Mouse (Mus musculus): ENCODE results near the gene Avil.
"Not testable (repeated sequence)": the region's sequence is repeated elsewhere in the genome, so short reads cannot be mapped to it uniquely, and the experiment has no call there.

The Avil gene

DNA sequence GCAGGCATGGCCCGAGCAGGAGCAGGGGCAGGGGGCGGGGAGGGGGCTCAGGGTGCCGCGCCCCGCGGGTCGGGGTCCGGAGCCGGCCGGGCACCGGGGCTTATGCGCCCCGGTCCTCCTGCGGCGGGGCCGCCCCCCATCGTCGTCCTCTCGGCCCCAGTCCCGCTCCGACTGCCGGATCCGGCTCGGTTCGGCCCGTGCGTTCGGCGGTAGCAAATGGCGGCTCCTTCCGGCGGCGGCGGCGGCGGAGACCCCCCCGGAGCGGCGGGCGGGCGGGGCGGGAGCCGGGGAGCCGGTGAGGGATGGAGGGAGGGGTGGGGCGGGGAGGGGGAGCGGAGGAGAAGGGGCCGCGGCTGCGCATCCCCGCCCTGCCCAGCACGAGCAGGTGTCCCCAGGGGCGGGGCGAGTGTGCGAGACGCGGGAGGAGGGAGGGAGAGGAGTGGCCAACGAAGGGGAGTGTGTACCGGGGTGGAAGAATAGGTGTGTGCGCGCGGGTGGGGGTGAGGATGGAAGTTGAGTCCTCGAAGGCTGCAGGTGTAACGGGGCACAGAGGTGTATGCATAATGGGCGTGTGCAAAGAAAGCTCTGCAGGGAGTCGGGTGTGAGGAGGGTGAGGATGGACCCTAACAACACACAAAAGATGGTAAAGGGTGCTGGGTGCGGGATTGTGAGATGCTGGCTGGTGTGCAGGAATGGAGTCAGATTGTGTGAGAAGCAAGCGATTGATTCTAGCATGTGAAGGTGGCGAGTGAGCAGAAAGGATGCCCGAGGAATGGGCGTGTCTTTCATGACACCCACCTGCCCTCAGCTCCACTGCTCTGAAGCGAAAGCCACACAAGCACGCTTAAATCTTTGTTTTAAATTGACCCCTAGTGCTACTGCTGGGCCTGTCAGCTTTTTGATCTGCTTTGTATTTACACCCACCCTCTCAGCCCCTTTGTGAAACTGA lies 59.7 kb downstream of the Avil start, which contains the start of gene March9:
Gene March9, minus strand, starts transcription at position 217 of the 949 bp plus-strand sequence.
- DNase-seq: peak; percentile 89

DNA sequence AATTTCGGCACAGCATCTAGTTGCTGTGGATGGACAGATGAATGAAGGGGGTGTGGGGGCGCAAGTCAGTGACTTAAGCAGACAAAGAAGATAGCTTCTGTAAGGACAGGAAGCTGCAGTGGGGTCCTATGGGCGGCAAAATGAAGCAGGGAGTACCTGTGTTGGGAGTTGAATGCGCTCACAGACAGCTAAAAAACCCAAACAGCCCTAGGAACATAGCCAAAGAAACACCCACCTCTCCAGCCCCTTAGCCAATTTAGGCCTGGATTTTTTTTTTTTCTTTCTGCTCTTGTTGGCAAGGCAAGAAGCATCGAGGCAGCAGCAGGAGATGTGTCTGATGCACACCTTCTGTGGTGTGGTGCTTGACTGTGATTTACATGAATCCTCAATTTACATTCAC lies 60.6 kb downstream of the Avil start:
- DNase-seq: no peak

DNA sequence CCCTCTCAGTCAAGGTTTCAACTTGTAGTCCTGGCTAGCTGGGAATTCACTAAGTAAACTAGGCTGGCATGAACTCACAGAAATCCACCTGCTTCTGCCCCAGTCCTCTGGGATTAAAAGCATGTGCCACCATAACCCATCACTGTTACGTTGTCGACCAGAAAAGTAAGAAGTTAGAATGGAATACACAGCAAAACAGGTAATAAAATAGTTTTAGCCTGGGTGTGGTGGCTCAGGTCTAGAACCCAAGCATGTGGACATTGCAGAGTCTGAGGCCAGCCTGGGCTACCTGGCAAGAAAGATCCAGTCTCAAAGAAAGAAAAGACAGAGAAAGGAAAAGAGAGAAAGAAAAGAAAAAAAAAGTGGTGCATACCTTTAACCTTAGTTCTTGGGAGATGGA lies 61.0 kb downstream of the Avil start:
- DNase-seq: no peak

DNA sequence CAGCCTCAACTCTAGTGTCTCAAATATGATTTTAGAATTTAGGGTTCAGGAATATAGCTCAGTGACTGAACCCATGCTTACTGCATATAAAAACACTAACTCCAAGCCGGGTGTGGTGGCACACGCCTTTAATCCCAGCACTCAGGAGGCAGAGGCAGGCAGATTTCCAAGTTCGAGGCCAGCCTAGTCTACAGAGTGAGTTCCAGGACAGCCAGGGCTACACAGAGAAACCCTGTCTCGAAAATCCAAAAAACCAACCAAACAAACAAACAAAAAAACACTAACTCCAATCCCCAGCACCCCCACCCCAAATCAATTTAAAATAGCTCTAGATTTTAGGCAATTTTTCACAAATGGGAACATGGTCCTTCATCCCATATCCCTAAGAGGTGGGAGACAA lies 61.6 kb downstream of the Avil start:
- not testable (repeated sequence) for DNase-seq

DNA sequence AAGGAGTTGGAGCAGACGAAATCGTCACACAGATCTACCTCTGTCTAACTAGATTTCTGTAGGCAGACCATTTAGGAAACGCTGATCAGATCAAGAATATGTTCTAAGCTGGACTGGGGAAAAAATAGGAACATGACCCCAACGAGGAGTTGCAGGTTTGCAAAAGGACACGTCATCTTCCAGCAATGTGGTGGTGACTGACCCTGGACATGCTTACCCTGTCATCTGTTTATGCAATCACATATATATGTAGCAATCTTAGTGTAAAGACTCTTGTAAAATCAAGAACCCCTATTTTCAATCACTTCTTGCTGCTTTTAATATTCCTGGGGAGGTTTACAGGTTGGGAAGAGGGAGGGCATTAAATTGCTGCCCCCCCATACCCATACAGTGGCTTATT lies 62.0 kb downstream of the Avil start:
- DNase-seq: no peak

DNA sequence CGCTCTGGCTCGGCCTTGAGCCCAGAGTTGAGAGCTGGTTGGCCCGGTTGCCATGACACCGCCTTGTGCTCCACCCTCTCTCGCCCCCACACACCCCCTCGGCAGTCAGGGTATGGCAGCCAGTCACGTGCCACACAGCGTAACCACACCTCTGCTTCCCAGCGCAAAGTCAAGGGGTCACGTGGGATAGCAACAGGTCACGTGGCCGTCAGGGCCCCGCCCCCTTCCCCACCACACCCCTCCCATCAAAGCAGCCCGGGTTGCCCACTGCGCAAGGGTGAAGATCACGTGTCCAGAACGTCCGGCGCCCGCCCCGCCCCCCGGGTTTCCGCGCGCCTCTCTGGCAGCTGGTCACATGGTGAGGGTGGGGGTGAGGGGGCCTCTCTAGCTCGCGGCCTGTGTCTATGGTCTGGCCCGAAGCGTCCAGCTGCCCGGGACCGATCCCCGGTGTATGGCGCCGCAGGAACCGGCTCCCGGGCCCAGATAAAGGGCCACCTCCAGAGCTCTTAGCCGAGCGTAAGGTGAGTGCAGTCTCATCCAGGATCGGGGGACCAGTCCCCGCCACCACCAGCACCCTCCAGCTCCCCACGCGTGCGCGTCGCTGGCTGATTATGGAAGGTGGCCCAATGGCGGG lies 62.8 kb downstream of the Avil start, which contains the start of gene Cdk4:
Gene Cdk4, plus strand, starts transcription at position 296 of the 634 bp plus-strand sequence.
- DNase-seq: peak; percentile 97

DNA sequence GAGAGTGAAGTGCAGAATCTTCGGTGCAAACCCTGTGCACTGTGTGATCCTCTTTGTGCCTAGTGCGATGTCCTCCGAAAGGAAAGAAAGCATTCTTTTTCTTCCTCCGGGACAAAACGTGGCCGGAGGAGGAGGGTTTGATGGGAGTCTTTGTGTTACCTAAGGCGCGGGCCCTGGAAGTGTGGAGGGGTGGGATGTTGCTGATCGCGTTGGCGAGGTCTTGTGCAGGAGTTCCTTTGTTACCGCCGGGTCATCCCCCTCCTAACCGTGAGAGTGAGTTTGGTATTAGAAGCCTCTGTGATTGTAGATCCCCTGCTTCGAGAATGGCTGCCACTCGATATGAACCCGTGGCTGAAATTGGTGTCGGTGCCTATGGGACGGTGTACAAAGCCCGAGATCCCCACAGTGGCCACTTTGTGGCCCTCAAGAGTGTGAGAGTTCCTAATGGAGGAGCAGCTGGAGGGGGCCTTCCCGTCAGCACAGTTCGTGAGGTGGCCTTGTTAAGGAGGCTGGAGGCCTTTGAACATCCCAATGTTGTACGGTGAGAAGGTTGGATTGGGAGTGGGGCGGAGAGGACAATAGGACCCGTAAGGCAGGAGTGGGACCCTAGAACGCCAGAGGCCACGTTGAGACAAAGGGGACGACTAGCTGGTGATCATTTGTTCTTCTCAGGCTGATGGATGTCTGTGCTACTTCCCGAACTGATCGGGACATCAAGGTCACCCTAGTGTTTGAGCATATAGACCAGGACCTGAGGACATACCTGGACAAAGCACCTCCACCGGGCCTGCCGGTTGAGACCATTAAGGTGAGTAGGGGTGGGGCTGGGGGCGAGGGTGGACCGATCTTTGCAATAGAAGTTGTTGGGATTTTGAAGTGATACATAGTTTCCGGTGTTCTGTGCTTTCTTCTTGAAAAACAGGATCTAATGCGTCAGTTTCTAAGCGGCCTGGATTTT lies 63.7 kb downstream of the Avil start:
- DNase-seq: no peak

DNA sequence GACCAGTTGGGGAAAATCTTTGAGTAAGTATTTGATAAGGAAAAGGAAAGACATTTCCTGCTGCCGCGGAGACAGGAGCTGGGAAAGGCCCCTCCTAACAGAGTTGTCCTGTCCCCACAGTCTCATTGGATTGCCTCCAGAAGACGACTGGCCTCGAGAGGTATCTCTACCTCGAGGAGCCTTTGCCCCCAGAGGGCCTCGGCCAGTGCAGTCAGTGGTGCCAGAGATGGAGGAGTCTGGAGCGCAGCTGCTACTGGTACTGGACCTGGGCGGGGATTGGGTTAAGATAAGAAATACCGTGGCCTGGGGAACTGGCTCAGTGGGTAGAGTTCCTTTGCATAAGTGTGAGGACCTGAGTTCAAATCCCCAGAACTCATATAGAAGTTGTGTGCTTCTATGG lies 65.5 kb downstream of the Avil start:
- DNase-seq: no peak

DNA sequence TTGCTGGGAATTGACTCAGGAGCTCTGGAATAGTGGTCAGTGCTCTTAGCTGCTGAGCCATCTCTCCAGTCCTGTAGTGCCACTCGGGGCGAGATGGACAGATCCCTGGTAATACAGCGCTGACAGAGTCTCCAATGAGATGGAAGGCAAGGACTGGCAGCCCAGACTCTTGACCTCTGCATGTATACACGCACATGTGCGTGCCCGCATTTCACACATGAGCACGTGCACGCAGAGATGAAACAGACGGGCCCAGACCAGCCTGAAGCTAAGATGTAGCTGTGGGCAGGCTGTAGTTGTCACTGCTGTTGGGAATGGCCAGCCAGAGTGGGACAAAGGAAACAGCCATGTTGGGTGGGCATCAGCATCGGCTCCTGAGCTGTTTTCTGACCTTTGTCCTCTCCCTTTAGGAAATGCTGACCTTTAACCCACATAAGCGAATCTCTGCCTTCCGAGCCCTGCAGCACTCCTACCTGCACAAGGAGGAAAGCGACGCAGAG lies 66.1 kb downstream of the Avil start:
- DNase-seq: no peak

DNA sequence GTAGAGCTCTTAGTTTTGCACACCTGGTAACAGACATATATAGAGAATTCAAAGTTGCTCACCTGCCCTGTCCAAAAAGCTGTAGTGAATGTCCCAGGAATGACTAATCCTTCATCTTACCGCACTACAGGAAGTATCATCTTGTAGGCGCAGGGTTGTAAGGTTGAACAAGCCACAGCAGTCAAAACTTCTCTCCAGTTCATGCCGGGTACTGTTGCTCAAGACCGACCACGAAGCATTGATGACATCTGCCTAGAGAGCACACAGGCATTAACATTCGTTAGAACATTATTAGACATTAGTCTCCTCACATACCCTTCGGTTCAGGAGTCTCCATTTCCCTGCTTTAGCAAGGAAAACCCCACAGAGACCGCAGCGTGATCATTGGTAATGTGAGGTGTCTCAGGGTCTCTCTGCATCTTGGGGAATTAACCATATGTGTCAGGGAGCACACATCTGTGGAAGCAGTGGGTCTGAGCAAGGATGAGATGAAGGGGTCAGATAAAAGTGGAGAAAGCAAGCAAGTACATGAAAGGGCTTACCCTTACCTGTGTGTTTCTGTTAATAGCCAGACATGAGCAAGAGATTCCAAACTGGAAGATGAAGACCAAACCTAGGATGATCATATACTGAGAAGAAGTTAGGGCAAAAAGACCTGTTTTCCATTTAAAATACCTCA lies 68.0 kb downstream of the Avil start:
- DNase-seq: no peak

DNA sequence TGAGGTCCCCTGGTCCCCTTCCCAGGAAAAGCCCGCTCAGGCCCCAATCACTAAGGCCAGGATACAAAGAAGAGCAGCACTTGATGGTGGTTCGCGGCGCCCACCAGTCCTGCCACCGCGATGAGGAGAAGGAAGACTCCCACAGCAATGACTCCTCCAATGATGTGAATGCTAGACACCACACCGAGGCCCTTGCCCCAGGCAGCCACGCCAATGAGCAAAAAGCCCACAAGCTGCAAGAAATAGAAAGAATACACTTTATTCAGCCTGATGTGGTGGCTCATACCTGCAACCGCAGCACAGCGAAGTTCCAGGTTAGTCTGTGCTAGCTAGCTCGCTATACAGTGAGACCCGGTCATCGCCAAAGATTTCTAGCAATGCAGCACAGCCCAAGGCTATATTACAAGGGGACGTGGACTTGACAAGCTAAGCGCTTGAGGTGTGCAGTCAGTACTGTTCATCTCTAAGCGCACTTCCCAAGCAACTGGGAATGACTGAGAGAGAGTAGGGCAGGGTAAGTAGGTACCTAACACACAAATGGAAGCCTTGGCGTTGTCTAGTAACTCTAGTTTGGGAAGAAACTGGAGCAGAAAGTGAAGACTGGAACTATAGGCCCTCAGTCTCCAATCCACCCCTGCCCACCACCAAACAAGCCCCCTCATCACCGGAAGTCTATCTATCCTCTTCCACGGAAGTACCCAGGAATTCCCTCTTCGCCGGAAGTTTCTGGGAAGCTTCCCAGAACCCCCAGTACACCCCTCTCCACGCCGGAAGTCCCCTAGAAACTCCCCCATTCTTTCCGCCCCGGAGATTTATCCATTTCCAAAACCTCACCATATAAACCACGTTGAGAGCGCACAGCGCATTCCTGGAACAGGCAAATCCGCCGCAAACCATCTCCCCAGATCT lies 69.0 kb downstream of the Avil start:
- no peak for DNase-seq

Data from thymus, postnatal 14 days (tissue).